In genomic region chr3:79886357-79887091, GRCm38 (mm10) we compare ENCODE assay signal across 8 mouse cellular contexts. TPM values are rescaled to one million over a fixed set of nuclear protein-coding genes. Genes with fewer than 3 reads are reported as not detected.
DNase-seq lines count a peak whose midpoint lies in the region; ATAC-seq and TF ChIP-seq lines count a peak whose summit lies in the region.

No protein-coding gene starts in this region.

- peak overlapping the region; percentile 84 for H3K27ac ChIP-seq in gastrocnemius, adult 2 months
- peak overlapping the region; percentile 29; the same call in 1 of the 2 replicates for H3K27ac ChIP-seq in hindbrain, embryonic 15.5 days (replicated peaks)
- no peak overlapping the region for H3K27ac ChIP-seq in olfactory bulb, adult 2 months (ENCODE audit: insufficient read depth, low read depth, low read length)

- peak overlapping the region; percentile 69 for H3K4me3 ChIP-seq in E14TG2a.4 (replicated peaks; ENCODE audit: low read length)
- H3K4me3 ChIP-seq in gastrocnemius, adult 2 months: peak overlapping the region; percentile 75
- H3K4me3 ChIP-seq in hindbrain, embryonic 15.5 days: peak overlapping the region; percentile 2; the same call in 1 of the 2 replicates
- H3K4me3 ChIP-seq in olfactory bulb, adult 2 months (ENCODE audit: insufficient read depth, low read depth, low read length): no peak overlapping the region

- DNase-seq in CD4-positive, CD25-positive, alpha-beta regulatory T cell, adult 2 months (ENCODE audit: low read depth, low spot score): peak; percentile 8
- DNase-seq in gastrocnemius, adult 2 months: peak; percentile 59
- peak; percentile 42 to 48 for DNase-seq in lung, adult 18-20 months
- DNase-seq in left cerebral cortex, adult 18-20 months (ENCODE audit: low spot score in 2 of 2): no peak

- H3K36me3 ChIP-seq in E14TG2a.4 (ENCODE audit: insufficient read depth, low read length): no peaks in the 10 kb centered on the region
- no peaks in the 10 kb centered on the region for H3K36me3 ChIP-seq in hindbrain, embryonic 15.5 days

- TF ChIP-seq POLR2A in olfactory bulb, adult 2 months (IDR thresholded peaks at IDR 0.05; ENCODE audit: insufficient read depth, low read depth, low read length): no peak

- ATAC-seq in CD4-positive, CD25-positive, alpha-beta regulatory T cell, adult 4 months: no peak
- peak; percentile 55; the same call in 1 of the 2 replicates for ATAC-seq in hindbrain, embryonic 15.5 days (ENCODE audit: low FRiP score, low read depth)

- peak; percentile 42 for TF ChIP-seq CTCF in E14TG2a.4 (conservative IDR thresholded peaks at IDR 0.05; ENCODE audit: low read length)
- peak; percentile 76 for TF ChIP-seq CTCF in gastrocnemius, adult 2 months (IDR thresholded peaks at IDR 0.05)
- 0 out of 2 replicates have a peak, but pooled peaks have one; percentile 6 for TF ChIP-seq CTCF in olfactory bulb, adult 2 months (IDR thresholded peaks at IDR 0.05; ENCODE audit: insufficient read depth, low read depth, low read length)

- H3K9ac ChIP-seq in hindbrain, embryonic 15.5 days: no peak overlapping the region

- intact Hi-C loops in gastrocnemius, adult 2 months (cut with DNase I): no loop called here

- peaks cover 26% of the 10 kb centered on the region for H3K4me1 ChIP-seq in E14TG2a.4 (replicated peaks; ENCODE audit: low read depth, low read length)
- peaks cover 12% of the 10 kb centered on the region; the same call in 1 of the 2 replicates for H3K4me1 ChIP-seq in hindbrain, embryonic 15.5 days (replicated peaks)
- peaks cover 10% of the 10 kb centered on the region for H3K4me1 ChIP-seq in olfactory bulb, adult 2 months (ENCODE audit: control insufficient read depth, insufficient read depth, low read length)

- 89% methylated on average over 23 of the region's 23 CpGs for WGBS in hindbrain, embryonic 15.5 days
- 94% methylated on average over 23 of the region's 23 CpGs for WGBS in olfactory bulb, adult 2 months

- no peaks in the 10 kb centered on the region for H3K27me3 ChIP-seq in E14TG2a.4 (ENCODE audit: insufficient read depth, low read length)
- no peaks in the 10 kb centered on the region for H3K27me3 ChIP-seq in hindbrain, embryonic 15.5 days

- peaks cover 6% of the 10 kb centered on the region for H3K9me3 ChIP-seq in E14TG2a.4 (ENCODE audit: low read length)
- H3K9me3 ChIP-seq in hindbrain, embryonic 15.5 days: no peaks in the 10 kb centered on the region

- H3K4me2 ChIP-seq in hindbrain, embryonic 15.5 days: peak overlapping the region; percentile 33

RNA-seq across cellular contexts. Expression of gene Fam198b, which starts 2.2 kb away (rescaled TPM):
- not detected for polyA plus RNA-seq in CD4-positive, CD25-positive, alpha-beta regulatory T cell, adult 4 months (2017; shearing (Covaris generic))
- total RNA-seq in gastrocnemius, adult 2 months (2021): 1 to 10 TPM; 5.7 to 7.1 TPM
- polyA plus RNA-seq in hindbrain, embryonic 15.5 days (2015; fragmentation: Nextera tagmentation; extraction: Ambion mirVana): 2.6 and 3.3 TPM in 2 replicates
- not detected in 2 replicates for polyA plus RNA-seq in olfactory bulb, adult 2 months (2012; ENCODE audit: insufficient read depth, insufficient read length, low replicate concordance, missing spikeins)
- total RNA-seq in left cerebral cortex, adult 18-20 months (2021): 1 to 10 TPM; 4.2 to 7.1 TPM

RNA-seq across cellular contexts. Expression of gene Tmem144, which starts 34.0 kb away (rescaled TPM):
- not detected for polyA plus RNA-seq in CD4-positive, CD25-positive, alpha-beta regulatory T cell, adult 4 months (2017; shearing (Covaris generic))
- total RNA-seq in gastrocnemius, adult 2 months (2021): 1 to 10 TPM in 1 of 2 experiments, under 1 TPM in 1; 0.74 to 2.7 TPM
- 1.2 and 1.5 TPM in 2 replicates for polyA plus RNA-seq in hindbrain, embryonic 15.5 days (2015; fragmentation: Nextera tagmentation; extraction: Ambion mirVana)
- not detected in 2 replicates for polyA plus RNA-seq in olfactory bulb, adult 2 months (2012; ENCODE audit: insufficient read depth, insufficient read length, low replicate concordance, missing spikeins)
- 10 to 100 TPM; 11.5 to 18.6 TPM for total RNA-seq in left cerebral cortex, adult 18-20 months (2021)

Comparison
In these comparisons a context has a peak if more than half of its experiments do, and no peak if none do; other contexts are left out.
1. DNase-seq: peak in CD4-positive, CD25-positive, alpha-beta regulatory T cell, adult 2 months (single experiment), gastrocnemius, adult 2 months (single experiment) and lung, adult 18-20 months (2 of 2); none in left cerebral cortex, adult 18-20 months (0 of 2).
2. CTCF ChIP-seq: peak in every context shown above with its lines; median percentile 76 in gastrocnemius, adult 2 months; 42 in E14TG2a.4; 6 in olfactory bulb, adult 2 months.